Mouse (Mus musculus) cortical plate, adult 2 months (tissue): ENCODE data around the gene Asb14.

Source experiments
- CTCF ChIP-seq: fragments of 200-500 bp; IDR thresholded peaks from 2 replicates; pipeline ENCODE4 v1.5.1; 2011; ENCODE audit warnings: mild to moderate bottlenecking, control low read depth, low read length; ENCODE audit not compliant: insufficient read depth; ENCODE audit errors: extremely low read depth
- POLR2A ChIP-seq: fragments of 200-500 bp; IDR thresholded peaks from 2 replicates; pipeline ENCODE4 v1.6.1; 2011; ENCODE audit warnings: mild to moderate bottlenecking, low read length, control low read depth; ENCODE audit not compliant: insufficient read depth; ENCODE audit errors: extremely low read depth

DNA sequence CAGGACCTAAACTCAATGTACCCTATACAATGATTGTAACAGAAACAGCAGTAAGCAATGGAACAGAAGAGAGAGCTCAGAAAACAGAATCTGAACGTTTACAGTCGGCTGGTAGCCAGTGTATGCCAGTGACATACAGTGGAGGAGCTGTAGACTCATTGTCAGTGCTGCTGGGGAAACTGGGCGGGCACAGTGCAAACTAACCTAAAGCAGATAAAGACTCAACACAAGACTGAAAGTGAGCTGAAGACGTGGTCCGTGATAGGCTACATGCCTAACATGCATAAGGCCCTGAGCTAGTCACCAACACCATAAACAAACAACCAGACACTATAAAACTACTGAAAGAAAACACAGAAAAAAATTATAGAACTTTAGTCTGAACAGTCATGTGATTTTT is 12.7 kb upstream of the Asb14 start:
- TF ChIP-seq CTCF (no peak), POLR2A (no peak)
